Mouse (Mus musculus): Measurements from ENCODE around the gene Hs6st3. TPM values are rescaled to one million over a fixed set of nuclear protein-coding genes. Genes with fewer than 3 reads are reported as not detected.

Hs6st3 gene
- polyA plus RNA-seq, 1 experiment = 6.6 TPM

- no peak for DNase-seq
- no peak overlapping the region for H3K4me3 ChIP-seq (replicated peaks; ENCODE audit: insufficient read depth, low read depth, low read length)
- 55% methylated on average over 5 of the region's 5 CpGs for WGBS
- no peaks in the 10 kb centered on the region for H3K27me3 ChIP-seq (ENCODE audit: control insufficient read depth, insufficient read depth, low read length)
- TF ChIP-seq CTCF (IDR thresholded peaks at IDR 0.05; ENCODE audit: borderline replicate concordance, insufficient read depth, low read depth, low read length) (no peak), POLR2A (IDR thresholded peaks at IDR 0.05; ENCODE audit: borderline replicate concordance, insufficient read depth, low read length) (no peak)
- no peaks in the 10 kb centered on the region; the same call in 1 of the 2 replicates for H3K4me1 ChIP-seq (ENCODE audit: control insufficient read depth, insufficient read depth, low read length)
- H3K27ac ChIP-seq (ENCODE audit: insufficient read depth, low read length) = no peak overlapping the region
These were observed 677.5 kb downstream of the Hs6st3 start for GRCm38 (mm10) chr14:119815616-119816015.

- Histone ChIP-seq H3K27me3 (ENCODE audit: control insufficient read depth, insufficient read depth, low read length) (no peaks in the 10 kb centered on the region), H3K4me1 (ENCODE audit: control insufficient read depth, insufficient read depth, low read length) (no peaks in the 10 kb centered on the region; the same call in 1 of the 2 replicates), H3K4me3 (replicated peaks; ENCODE audit: insufficient read depth, low read depth, low read length) (no peak overlapping the region), H3K27ac (ENCODE audit: insufficient read depth, low read length) (no peak overlapping the region)
- peak; percentile 10 to 15 for DNase-seq
- TF ChIP-seq POLR2A (IDR thresholded peaks at IDR 0.05; ENCODE audit: borderline replicate concordance, insufficient read depth, low read length) (no peak), CTCF (IDR thresholded peaks at IDR 0.05; ENCODE audit: borderline replicate concordance, insufficient read depth, low read depth, low read length) (peak; percentile 26; the same call in 1 of the 2 replicates)
- WGBS = 52% methylated on average over 6 of the region's 6 CpGs
These were observed 682.4 kb downstream of the Hs6st3 start for GRCm38 (mm10) chr14:119820562-119820961.

- Histone ChIP-seq H3K27ac (ENCODE audit: insufficient read depth, low read length) (no peak overlapping the region), H3K4me1 (ENCODE audit: control insufficient read depth, insufficient read depth, low read length) (no peaks in the 10 kb centered on the region), H3K4me3 (replicated peaks; ENCODE audit: insufficient read depth, low read depth, low read length) (no peak overlapping the region), H3K27me3 (ENCODE audit: control insufficient read depth, insufficient read depth, low read length) (no peaks in the 10 kb centered on the region)
- DNase-seq = no peak
- no peak for TF ChIP-seq CTCF (IDR thresholded peaks at IDR 0.05; ENCODE audit: borderline replicate concordance, insufficient read depth, low read depth, low read length)
- no peak for TF ChIP-seq POLR2A (IDR thresholded peaks at IDR 0.05; ENCODE audit: borderline replicate concordance, insufficient read depth, low read length)
- WGBS = 58% methylated on average over 19 of the region's 19 CpGs
These were observed 693.2 kb downstream of the Hs6st3 start for GRCm38 (mm10) chr14:119831165-119832011.

GRCm38 (mm10) chr14:119832012-119832325 lies 693.8 kb downstream of the Hs6st3 start:
- Histone ChIP-seq H3K27ac (ENCODE audit: insufficient read depth, low read length) (no peak overlapping the region), H3K4me3 (replicated peaks; ENCODE audit: insufficient read depth, low read depth, low read length) (no peak overlapping the region), H3K27me3 (ENCODE audit: control insufficient read depth, insufficient read depth, low read length) (no peaks in the 10 kb centered on the region), H3K4me1 (ENCODE audit: control insufficient read depth, insufficient read depth, low read length) (no peaks in the 10 kb centered on the region)
- no peak for DNase-seq
- TF ChIP-seq POLR2A (IDR thresholded peaks at IDR 0.05; ENCODE audit: borderline replicate concordance, insufficient read depth, low read length) (no peak), CTCF (IDR thresholded peaks at IDR 0.05; ENCODE audit: borderline replicate concordance, insufficient read depth, low read depth, low read length) (no peak)
- WGBS = 75% methylated on average over 7 of the region's 7 CpGs

GRCm38 (mm10) chr14:119832940-119833339 lies 694.8 kb downstream of the Hs6st3 start:
- Histone ChIP-seq H3K27ac (ENCODE audit: insufficient read depth, low read length) (no peak overlapping the region), H3K4me3 (replicated peaks; ENCODE audit: insufficient read depth, low read depth, low read length) (no peak overlapping the region), H3K27me3 (ENCODE audit: control insufficient read depth, insufficient read depth, low read length) (no peaks in the 10 kb centered on the region), H3K4me1 (ENCODE audit: control insufficient read depth, insufficient read depth, low read length) (no peaks in the 10 kb centered on the region)
- TF ChIP-seq CTCF (IDR thresholded peaks at IDR 0.05; ENCODE audit: borderline replicate concordance, insufficient read depth, low read depth, low read length) (no peak), POLR2A (IDR thresholded peaks at IDR 0.05; ENCODE audit: borderline replicate concordance, insufficient read depth, low read length) (no peak)
- 67% methylated on average over 9 of the region's 9 CpGs for WGBS
- DNase-seq = no peak

- WGBS = 65% methylated on average over 8 of the region's 8 CpGs
These were observed 696.0 kb downstream of the Hs6st3 start for GRCm38 (mm10) chr14:119834008-119834700.

GRCm38 (mm10) chr14:119836051-119836450 lies 697.9 kb downstream of the Hs6st3 start:
- TF ChIP-seq CTCF (IDR thresholded peaks at IDR 0.05; ENCODE audit: borderline replicate concordance, insufficient read depth, low read depth, low read length) (no peak), POLR2A (IDR thresholded peaks at IDR 0.05; ENCODE audit: borderline replicate concordance, insufficient read depth, low read length) (no peak)
- Histone ChIP-seq H3K4me3 (replicated peaks; ENCODE audit: insufficient read depth, low read depth, low read length) (no peak overlapping the region), H3K27ac (ENCODE audit: insufficient read depth, low read length) (no peak overlapping the region), H3K4me1 (ENCODE audit: control insufficient read depth, insufficient read depth, low read length) (no peaks in the 10 kb centered on the region), H3K27me3 (ENCODE audit: control insufficient read depth, insufficient read depth, low read length) (no peaks in the 10 kb centered on the region; the same call in 1 of the 2 replicates)
- DNase-seq = no peak
- WGBS = 97% methylated on average over 3 of the region's 3 CpGs

More at GRCm38 (mm10) chr14:119834008-119834700, 696.0 kb downstream of the Hs6st3 start:
- Histone ChIP-seq H3K27ac (ENCODE audit: insufficient read depth, low read length) (no peak overlapping the region), H3K4me1 (ENCODE audit: control insufficient read depth, insufficient read depth, low read length) (no peaks in the 10 kb centered on the region), H3K4me3 (replicated peaks; ENCODE audit: insufficient read depth, low read depth, low read length) (no peak overlapping the region), H3K27me3 (ENCODE audit: control insufficient read depth, insufficient read depth, low read length) (no peaks in the 10 kb centered on the region; the same call in 1 of the 2 replicates)
- TF ChIP-seq POLR2A (IDR thresholded peaks at IDR 0.05; ENCODE audit: borderline replicate concordance, insufficient read depth, low read length) (no peak), CTCF (IDR thresholded peaks at IDR 0.05; ENCODE audit: borderline replicate concordance, insufficient read depth, low read depth, low read length) (no peak)
- no peak for DNase-seq
